Mouse (Mus musculus) megakaryocyte, embryonic 14.5 days (primary cell): Measurements from ENCODE around the gene Mosmo.

ENCODE experiments used
- FLI1 ChIP-seq: IDR thresholded peaks from 2 replicates; pipeline ENCODE4 v1.6.1; 2012; ENCODE audit warnings: low read length, inconsistent platforms, mixed read lengths
- GATA1 ChIP-seq: IDR thresholded peaks from 3 replicates; pipeline ENCODE4 v1.6.1; 2012; ENCODE audit warnings: mixed read lengths, low read length, inconsistent platforms, borderline replicate concordance

DNA sequence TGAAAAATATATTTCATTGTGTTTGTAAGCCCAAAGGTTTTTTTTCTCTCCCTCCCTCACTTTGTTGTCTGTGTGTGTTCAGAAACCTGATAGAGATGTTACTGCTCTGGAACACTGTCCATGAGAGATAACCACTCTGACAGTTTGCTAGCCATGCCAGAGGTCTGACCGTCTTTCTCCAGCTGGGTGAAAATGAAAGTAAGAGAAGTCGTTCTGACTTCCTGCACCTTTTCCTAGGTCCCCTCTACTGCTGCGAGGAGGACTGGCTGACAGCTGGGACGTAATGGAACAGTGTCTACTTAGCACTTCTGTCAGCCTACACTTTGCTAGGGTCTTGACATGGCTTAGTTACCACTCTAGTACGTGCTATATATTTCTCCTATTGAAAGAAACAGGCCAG, 52.2 kb downstream of the Mosmo start:
- TF ChIP-seq GATA1, result no peak
- TF ChIP-seq FLI1, result no peak
